Mouse (Mus musculus) layer of hippocampus, postnatal 14 days (tissue): Measurements from ENCODE around the gene Caskin1. TPM values are rescaled to one million over a fixed set of nuclear protein-coding genes. Genes with fewer than 3 reads are reported as not detected.
A peak's percentile ranks its signal among the peaks of the same experiment; 100 is the strongest.

Source experiments
- DNase-seq, 2 experiments: peaks; one replicate each; pipeline ENCODE4 v3.0.0; 2021 to 2022; ENCODE audit warnings: low spot score in 2 of 2, mixed read lengths in 1 of 2
- total RNA-seq, 2 experiments: library from RNA; stranded (reverse); gene quantifications; 2 replicates each; pipeline ENCODE4 v1.2.3; 2021

Gene Caskin1
- total RNA-seq, 2 experiments from 2014 or later: 155 to 161 TPM

- no peak for DNase-seq
Measured at GRCm38 (mm10) chr17:24530361-24531050, 42.1 kb downstream of the Caskin1 start.

DNA sequence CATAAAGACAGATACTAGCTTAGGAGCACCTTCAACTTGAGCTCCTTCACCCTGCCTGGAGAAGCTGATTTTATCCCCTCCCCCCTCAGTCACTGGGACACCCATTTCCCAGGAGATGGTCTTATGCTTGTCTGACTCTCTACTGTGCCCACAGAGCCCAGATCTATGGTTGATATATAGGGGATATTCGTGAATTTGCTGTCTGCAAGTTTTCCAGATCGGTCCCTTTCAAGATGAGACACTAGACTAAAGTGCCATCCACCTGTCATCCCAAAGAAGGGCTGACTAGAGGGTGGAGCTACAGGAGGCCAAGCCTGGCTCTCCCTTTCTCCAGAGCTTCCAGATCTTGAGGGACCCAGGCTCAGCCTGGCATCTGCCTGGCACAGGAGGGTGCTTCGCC is 42.7 kb downstream of the Caskin1 start:
- DNase-seq: no peak

DNA sequence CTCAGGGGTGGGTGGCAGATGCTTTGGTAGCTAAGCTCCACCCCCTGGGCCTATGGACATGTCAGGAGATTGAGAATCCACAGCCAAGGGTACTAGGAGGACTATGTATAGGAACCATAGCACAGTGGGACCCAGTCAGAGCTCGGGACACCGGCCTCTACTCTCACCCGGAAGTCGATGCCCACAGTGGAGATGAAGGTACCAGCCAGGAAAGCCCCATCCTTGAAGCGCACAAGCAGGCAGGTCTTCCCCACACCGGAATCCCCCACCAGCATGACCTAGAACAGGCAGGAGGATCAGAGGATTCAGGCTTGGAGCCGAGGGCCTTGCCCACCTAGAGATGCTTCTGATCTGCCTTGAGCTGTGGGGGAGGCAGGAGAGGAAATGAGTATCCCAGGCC is 43.6 kb downstream of the Caskin1 start:
- DNase-seq: no peak

DNA sequence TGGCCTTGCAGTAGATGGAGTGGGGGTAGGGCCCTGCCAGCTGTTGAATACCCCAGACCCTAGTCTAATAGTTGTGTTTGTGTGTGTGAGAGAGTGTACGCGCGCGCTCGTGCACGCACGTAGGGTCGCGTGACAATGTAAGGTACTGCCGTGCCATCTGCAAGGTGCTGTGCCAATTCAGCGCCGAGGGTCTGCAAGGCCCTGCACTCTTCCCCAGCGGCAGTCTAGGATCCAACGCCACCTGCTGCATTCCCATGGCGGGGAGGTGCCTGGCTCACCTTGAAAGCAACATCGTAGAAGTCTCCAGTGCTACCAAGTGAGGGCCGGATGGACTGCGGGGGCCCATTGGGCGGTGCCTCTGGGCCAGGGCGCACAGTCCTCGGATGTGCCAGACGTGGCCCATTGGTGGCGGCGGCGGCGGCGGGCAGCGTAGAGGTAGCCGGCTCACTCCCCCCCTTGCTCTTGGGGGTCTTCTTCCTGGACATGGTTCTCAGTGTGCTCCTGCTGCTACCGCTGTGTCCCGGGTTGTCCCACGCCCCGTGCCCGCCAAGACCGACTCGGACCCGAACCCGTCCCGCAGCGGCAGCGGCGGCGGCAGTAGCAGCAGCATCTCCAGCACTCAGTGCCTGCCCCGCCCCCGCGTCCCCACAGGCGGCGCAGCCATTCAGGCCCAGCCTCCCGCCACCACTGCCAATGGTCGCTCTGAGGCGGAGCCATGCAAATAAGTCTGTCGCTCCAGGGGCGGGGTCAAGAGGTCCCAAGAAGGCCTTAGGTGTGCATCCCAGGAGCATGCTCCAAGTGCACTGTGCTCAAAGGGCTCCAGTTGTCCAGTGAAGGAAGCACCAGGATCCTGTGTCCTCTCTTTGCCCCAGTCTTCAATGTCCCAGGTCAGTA is 44.9 kb downstream of the Caskin1 start:
- DNase-seq: peak; percentile 81 to 88

DNA sequence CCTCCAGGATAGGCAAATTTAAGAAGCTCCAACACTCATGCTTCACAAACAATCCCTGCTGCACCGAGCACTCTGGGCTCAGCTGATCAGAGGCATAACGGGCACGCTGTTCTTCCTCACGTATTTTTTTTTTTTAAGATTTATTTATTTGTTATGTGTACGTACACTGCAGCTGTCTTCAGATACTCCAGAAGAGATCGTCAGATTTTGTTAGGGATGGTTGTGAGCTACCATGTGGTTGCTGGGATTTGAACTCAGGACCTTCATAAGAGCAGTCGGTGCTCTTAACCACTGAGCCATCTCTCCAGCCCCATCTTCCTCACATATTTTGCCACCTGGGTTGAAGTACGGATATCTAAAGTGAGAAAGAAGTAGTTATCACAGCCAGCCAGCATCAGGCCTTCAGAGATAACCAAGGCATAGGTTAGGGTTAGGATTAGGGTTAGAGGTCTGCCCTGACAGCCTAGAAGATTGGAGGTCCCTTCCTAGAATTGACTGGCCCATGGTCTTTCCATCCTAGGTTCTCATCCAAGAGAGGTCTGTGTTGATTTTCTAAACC is 45.8 kb downstream of the Caskin1 start, which contains the start of gene Rab26:
Rab26 (minus strand) TSS at position 51 of the 559 bp plus-strand sequence.
- DNase-seq: no peak

GRCm38 (mm10) chr17:24535300-24535699 is 46.9 kb downstream of the Caskin1 start:
- DNase-seq: no peak

GRCm38 (mm10) chr17:24537536-24537935 is 49.1 kb downstream of the Caskin1 start:
- DNase-seq: no peak

- peak in 1 of 2 experiments; percentile 70 for DNase-seq
Measured at GRCm38 (mm10) chr17:24538950-24539349, 50.5 kb downstream of the Caskin1 start.

DNA sequence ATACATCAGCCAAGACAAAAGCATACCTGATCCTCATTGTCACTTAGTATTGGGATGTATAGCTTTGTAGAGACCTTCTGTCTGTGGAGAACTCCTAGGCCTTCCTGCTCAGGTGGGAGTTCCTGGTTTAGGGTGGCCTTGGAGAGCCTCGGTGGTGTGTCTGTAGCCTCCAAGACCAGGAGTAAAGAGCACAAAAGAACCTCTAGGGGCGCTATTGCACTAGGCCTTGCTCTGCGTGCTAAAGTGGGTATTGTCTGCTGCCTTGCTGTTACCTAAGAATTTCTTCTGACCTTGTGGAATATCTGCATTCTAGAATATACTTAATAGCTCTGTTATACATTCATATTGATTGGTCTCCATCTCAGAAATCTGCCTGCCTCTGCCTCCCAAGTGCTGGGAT is 52.0 kb downstream of the Caskin1 start:
- no peak for DNase-seq

DNA sequence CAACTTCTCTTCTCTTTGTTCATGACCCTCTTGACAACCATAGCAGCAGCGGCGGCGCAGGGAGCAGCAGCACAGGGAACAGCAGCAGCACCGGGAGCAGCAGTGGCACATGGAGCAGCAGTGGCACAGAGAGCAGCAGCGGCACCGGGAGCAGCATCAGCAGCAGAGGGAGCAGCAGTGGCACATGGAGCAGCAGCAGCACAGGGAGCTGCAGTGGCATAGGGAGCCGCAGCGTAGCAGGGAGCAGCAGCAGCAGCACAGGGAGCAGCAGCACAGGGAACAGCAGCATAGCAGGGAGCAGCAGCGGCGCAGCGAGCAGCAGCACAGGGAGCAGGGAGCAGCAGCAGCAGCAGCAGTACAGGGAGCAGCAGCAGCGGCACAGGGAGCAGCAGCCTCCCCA is 56.2 kb downstream of the Caskin1 start:
- DNase-seq: no peak

- no peak for DNase-seq
Measured at GRCm38 (mm10) chr17:24545247-24545646, 56.8 kb downstream of the Caskin1 start.

DNA sequence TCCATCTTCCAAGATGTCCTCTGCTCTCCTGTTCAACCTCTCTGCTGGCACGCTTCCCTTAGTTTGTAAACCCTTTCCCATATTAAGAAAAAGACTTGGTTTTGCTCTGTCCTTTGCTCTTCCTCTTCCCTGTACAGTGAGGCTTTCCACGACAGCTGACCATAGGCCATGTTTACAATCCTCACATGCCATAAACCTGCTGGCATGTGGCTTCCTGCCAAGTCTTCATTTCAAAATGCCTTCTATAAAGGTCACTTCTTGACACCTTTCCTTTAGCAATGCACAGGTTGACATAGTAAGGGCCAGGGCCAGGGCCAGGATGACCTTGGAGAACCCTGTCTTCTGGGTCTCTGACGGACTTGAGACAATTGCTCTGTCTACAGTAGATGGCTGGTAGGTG is 57.8 kb downstream of the Caskin1 start:
- DNase-seq: no peak

DNA sequence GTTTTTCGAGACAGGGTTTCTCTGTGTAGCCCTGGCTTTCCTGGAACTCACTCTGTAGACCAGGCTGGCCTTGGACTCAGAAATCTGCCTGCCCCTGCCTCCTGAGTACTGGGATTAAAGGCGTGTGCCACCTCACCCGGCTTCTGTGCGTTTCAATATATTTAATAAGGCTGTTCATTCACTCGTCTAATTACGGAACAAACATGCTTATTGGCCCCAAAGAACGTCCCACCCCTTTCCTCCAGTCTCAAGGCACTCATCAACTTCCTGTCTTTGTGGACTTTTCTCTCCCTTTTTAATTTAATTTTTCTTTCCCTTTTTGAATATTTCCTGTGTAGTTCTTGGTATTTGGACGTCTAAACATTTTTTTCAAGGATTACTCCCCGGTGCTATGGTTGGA is 60.0 kb downstream of the Caskin1 start:
- DNase-seq: no peak

- DNase-seq: no peak
Measured at GRCm38 (mm10) chr17:24548921-24549617, 60.7 kb downstream of the Caskin1 start.

GRCm38 (mm10) chr17:24549618-24550415 is 61.4 kb downstream of the Caskin1 start, which contains the start of gene Pkd1:
Pkd1 (plus strand) TSS chr17:24549834.
- DNase-seq: peak; percentile 97 to 99

GRCm38 (mm10) chr17:24550416-24551049 is 62.1 kb downstream of the Caskin1 start:
- DNase-seq: peak; percentile 70 to 72

GRCm38 (mm10) chr17:24551050-24551444 is 62.6 kb downstream of the Caskin1 start:
- DNase-seq: no peak

DNA sequence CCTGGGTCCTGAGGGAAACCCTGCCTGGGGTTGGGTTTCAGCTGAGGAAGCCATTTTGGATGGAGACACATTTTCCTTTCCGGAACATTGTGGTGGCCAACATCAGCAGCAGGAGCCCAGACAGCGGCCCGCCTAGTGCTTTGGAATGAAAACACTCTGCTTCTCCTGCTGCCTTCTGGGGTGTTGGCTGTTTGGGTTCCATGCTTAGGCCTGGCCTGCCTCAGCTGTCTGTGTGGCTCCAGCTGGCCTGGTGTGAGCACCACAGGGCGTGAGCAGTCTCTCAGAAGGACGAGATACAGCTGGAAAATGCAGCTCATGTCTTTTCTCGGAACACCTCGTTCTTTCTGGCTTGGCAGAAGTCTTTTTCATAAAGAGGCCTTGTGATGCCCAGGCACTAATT is 68.7 kb downstream of the Caskin1 start:
- DNase-seq: no peak
